In the genomic region with DNA sequence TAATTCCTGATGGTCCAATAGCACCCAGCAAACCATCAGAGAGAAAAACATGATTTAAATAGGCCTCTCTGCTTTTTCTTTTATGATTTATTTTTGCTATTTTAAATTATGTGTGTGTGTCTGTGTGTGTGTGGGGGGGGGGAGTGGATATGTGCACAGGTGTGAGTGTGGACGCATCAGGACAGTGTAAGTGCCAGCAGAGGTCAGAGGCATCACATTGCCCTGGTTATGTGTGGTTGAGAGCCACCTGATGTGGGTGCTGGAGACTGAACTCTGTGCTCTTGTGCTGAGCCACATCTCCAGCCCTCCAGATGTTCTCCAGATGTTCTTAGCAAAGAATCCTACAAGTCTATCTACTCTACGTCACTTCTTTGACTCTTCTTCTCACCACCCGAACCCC, we compare ENCODE assay signal across 21 mouse cellular contexts. TPM values are rescaled to one million over a fixed set of nuclear protein-coding genes. Genes with fewer than 3 reads are reported as not detected.
DNase-seq lines count a peak whose midpoint lies in the region; ATAC-seq lines count a peak whose summit lies in the region.
"Had no signal": no experiment of that assay in that cellular context is flagged by ENCODE, and none has a peak within 500 bp of the region (broad histone marks: within the 10 kb centered on the region; RNA-seq: fewer than 3 reads in every experiment).

No protein-coding gene starts in this region.

- H3K9me3 ChIP-seq in forebrain, embryonic 12.5 days, result peaks cover 13% of the 10 kb centered on the region
- peaks cover 3% of the 10 kb centered on the region; the same call in 1 of the 2 replicates for H3K9me3 ChIP-seq in forebrain, embryonic 11.5 days (ENCODE audit: control insufficient read depth, low read length)
- peaks cover 17% of the 10 kb centered on the region for H3K9me3 ChIP-seq in kidney, embryonic 16.5 days (ENCODE audit: low read length)
- H3K9me3 ChIP-seq in limb, embryonic 13.5 days, result peaks cover 16% of the 10 kb centered on the region
- no peaks in the 10 kb centered on the region for H3K9me3 ChIP-seq in midbrain, embryonic 16.5 days (replicated peaks; ENCODE audit: control insufficient read depth, low read length, poor library complexity, severe bottlenecking)
- H3K9me3 ChIP-seq: heart, embryonic 15.5 days; liver, embryonic 12.5 days; lung, embryonic 15.5 days; stomach, embryonic 15.5 days had no signal

- intact Hi-C loops in left cerebral cortex, postnatal 14 days (cut with DNase I), result no loop called here

- 0 out of 2 replicates have a peak overlapping the region, but pooled peaks have one; percentile 86 for H3K27ac ChIP-seq in forebrain, embryonic 12.5 days
- H3K27ac ChIP-seq in forebrain, embryonic 11.5 days (ENCODE audit: low read depth, low read length), result no peak overlapping the region
- H3K27ac ChIP-seq in kidney, embryonic 16.5 days (ENCODE audit: low read length), result no peak overlapping the region
- peak overlapping the region; percentile 88; the same call in 1 of the 2 replicates for H3K27ac ChIP-seq in limb, embryonic 13.5 days
- H3K27ac ChIP-seq in midbrain, embryonic 16.5 days (ENCODE audit: low read length), result no peak overlapping the region
- H3K27ac ChIP-seq: heart, adult 2 months; heart, embryonic 15.5 days; liver, embryonic 12.5 days; lung, embryonic 15.5 days; stomach, embryonic 15.5 days had no signal

- H3K4me3 ChIP-seq in forebrain, embryonic 12.5 days (replicated peaks), result no peak overlapping the region
- H3K4me3 ChIP-seq in forebrain, embryonic 11.5 days (ENCODE audit: low read depth, low read length), result no peak overlapping the region
- no peak overlapping the region for H3K4me3 ChIP-seq in kidney, embryonic 16.5 days (ENCODE audit: low read length)
- H3K4me3 ChIP-seq in limb, embryonic 13.5 days, result no peak overlapping the region
- H3K4me3 ChIP-seq in midbrain, embryonic 16.5 days (ENCODE audit: low read depth, low read length), result no peak overlapping the region
- H3K4me3 ChIP-seq: heart, adult 2 months; myocyte had no signal

- peaks cover 44% of the 10 kb centered on the region for H3K27me3 ChIP-seq in forebrain, embryonic 12.5 days
- H3K27me3 ChIP-seq in forebrain, embryonic 11.5 days (ENCODE audit: control insufficient read depth, insufficient read depth, low read length), result peaks cover 7% of the 10 kb centered on the region
- no peaks in the 10 kb centered on the region for H3K27me3 ChIP-seq in kidney, embryonic 16.5 days (ENCODE audit: insufficient read depth, low read length)
- H3K27me3 ChIP-seq in limb, embryonic 13.5 days, result no peaks in the 10 kb centered on the region
- H3K27me3 ChIP-seq in midbrain, embryonic 16.5 days (ENCODE audit: control insufficient read depth, insufficient read depth, low read depth, low read length), result no peaks in the 10 kb centered on the region
- H3K27me3 ChIP-seq: CH12.LX; heart, embryonic 15.5 days; stomach, embryonic 15.5 days had no signal

- no peak overlapping the region for H3K4me2 ChIP-seq in forebrain, embryonic 12.5 days
- H3K4me2 ChIP-seq in forebrain, embryonic 11.5 days (ENCODE audit: low read depth, low read length, severe bottlenecking), result no peak overlapping the region
- H3K4me2 ChIP-seq in kidney, embryonic 16.5 days (replicated peaks; ENCODE audit: low read depth, low read length), result no peak overlapping the region
- no peak overlapping the region for H3K4me2 ChIP-seq in limb, embryonic 13.5 days (replicated peaks)
- H3K4me2 ChIP-seq in midbrain, embryonic 16.5 days (ENCODE audit: low read length), result no peak overlapping the region

- H3K9ac ChIP-seq in forebrain, embryonic 12.5 days, result no peak overlapping the region
- H3K9ac ChIP-seq in forebrain, embryonic 11.5 days (ENCODE audit: low read length), result no peak overlapping the region
- no peak overlapping the region for H3K9ac ChIP-seq in kidney, embryonic 16.5 days (replicated peaks; ENCODE audit: low read length)
- no peak overlapping the region for H3K9ac ChIP-seq in limb, embryonic 13.5 days
- H3K9ac ChIP-seq in midbrain, embryonic 16.5 days (ENCODE audit: low read depth, low read length), result no peak overlapping the region
- H3K9ac ChIP-seq: liver, embryonic 12.5 days; lung, embryonic 15.5 days; stomach, embryonic 15.5 days had no signal

- H3K36me3 ChIP-seq in forebrain, embryonic 12.5 days (replicated peaks), result no peaks in the 10 kb centered on the region
- no peaks in the 10 kb centered on the region for H3K36me3 ChIP-seq in forebrain, embryonic 11.5 days (ENCODE audit: control insufficient read depth, insufficient read depth, low read length)
- H3K36me3 ChIP-seq in kidney, embryonic 16.5 days (ENCODE audit: insufficient read depth, low read length), result no peaks in the 10 kb centered on the region
- no peaks in the 10 kb centered on the region for H3K36me3 ChIP-seq in limb, embryonic 13.5 days
- H3K36me3 ChIP-seq in midbrain, embryonic 16.5 days (ENCODE audit: control insufficient read depth, insufficient read depth, low read length), result no peaks in the 10 kb centered on the region
- H3K36me3 ChIP-seq: heart, embryonic 15.5 days; liver, embryonic 12.5 days; lung, embryonic 15.5 days; stomach, embryonic 15.5 days had no signal

- WGBS in forebrain, embryonic 12.5 days, result 81% methylated on average over 3 of the region's 3 CpGs
- WGBS in forebrain, embryonic 11.5 days, result 81% methylated on average over 3 of the region's 3 CpGs
- WGBS in kidney, embryonic 16.5 days, result 74% methylated on average over 3 of the region's 3 CpGs
- WGBS in limb, embryonic 13.5 days, result 56% methylated on average over 3 of the region's 3 CpGs
- 79% methylated on average over 3 of the region's 3 CpGs for WGBS in midbrain, embryonic 16.5 days

- no peak for ATAC-seq in forebrain, embryonic 12.5 days (ENCODE audit: low FRiP score)
- ATAC-seq in forebrain, embryonic 11.5 days (replicated peaks; ENCODE audit: low FRiP score), result no peak
- peak; percentile 49; the same call in 1 of the 2 replicates for ATAC-seq in kidney, embryonic 16.5 days (ENCODE audit: low FRiP score, low TSS enrichment)
- no peak for ATAC-seq in limb, embryonic 13.5 days (ENCODE audit: low FRiP score, low read depth)
- ATAC-seq in midbrain, embryonic 16.5 days, result peak; percentile 32; the same call in 1 of the 2 replicates
- ATAC-seq: liver, embryonic 12.5 days had no signal

- peaks cover 25% of the 10 kb centered on the region for H3K4me1 ChIP-seq in forebrain, embryonic 12.5 days
- H3K4me1 ChIP-seq in forebrain, embryonic 11.5 days (replicated peaks; ENCODE audit: control insufficient read depth, insufficient read depth, low read length), result peaks cover 17% of the 10 kb centered on the region
- peaks cover 18% of the 10 kb centered on the region for H3K4me1 ChIP-seq in kidney, embryonic 16.5 days (ENCODE audit: insufficient read depth, low read length)
- peaks cover 25% of the 10 kb centered on the region for H3K4me1 ChIP-seq in limb, embryonic 13.5 days
- peaks cover 15% of the 10 kb centered on the region for H3K4me1 ChIP-seq in midbrain, embryonic 16.5 days (ENCODE audit: control insufficient read depth, insufficient read depth, low read length)
- H3K4me1 ChIP-seq: liver, embryonic 12.5 days; lung, embryonic 15.5 days had no signal

- DNase-seq in forebrain, embryonic 11.5 days (ENCODE audit: low spot score), result no peak
- no peak for DNase-seq in kidney, postnatal 25 days
- DNase-seq in left cerebral cortex, postnatal 14 days (ENCODE audit: low spot score in 2 of 2), result no peak
- DNase-seq in urinary bladder, postnatal 10 days (ENCODE audit: low spot score), result no peak
- DNase-seq: adrenal gland, adult 2 months; cerebellum, adult 11 months; cerebellum, postnatal 14 days; embryo, embryonic 11 days; heart, adult 2 months; kidney, adult 2 months had no signal

RNA-seq across cellular contexts. Expression of a gene that starts 28.9 kb away (rescaled TPM):
- polyA plus RNA-seq in forebrain, embryonic 12.5 days (2016; fragmentation: Nextera tagmentation; extraction: Ambion mirVana), result 140 and 153 TPM in 2 replicates
- 185 and 192 TPM in 2 replicates for polyA plus RNA-seq in forebrain, embryonic 11.5 days (2014; fragmentation: Nextera tagmentation; extraction: Ambion mirVana)
- polyA plus RNA-seq in kidney, embryonic 16.5 days (2015; fragmentation: Nextera tagmentation; extraction: Ambion mirVana), result 55.0 and 58.4 TPM in 2 replicates
- polyA plus RNA-seq in limb, embryonic 13.5 days (2015; fragmentation: Nextera tagmentation; extraction: Ambion mirVana), result 264 and 265 TPM in 2 replicates
- 9.2 and 10.1 TPM in 2 replicates for polyA plus RNA-seq in midbrain, embryonic 16.5 days (2015; fragmentation: Nextera tagmentation; extraction: Ambion mirVana)
- total RNA-seq in left cerebral cortex, postnatal 14 days (2021), result 10 to 100 TPM in 1 of 2 experiments, 1 to 10 TPM in 1; 9.1 to 11.2 TPM
- total RNA-seq: CH12.LX; megakaryocyte progenitor cell, adult 5-6 weeks had no signal

Comparison
In these comparisons a context has a peak if more than half of its experiments do, and no peak if none do; other contexts are left out.
1. H3K27ac ChIP-seq: peak in forebrain, embryonic 12.5 days (single experiment) and limb, embryonic 13.5 days (single experiment); none in forebrain, embryonic 11.5 days (single experiment), kidney, embryonic 16.5 days (single experiment) and midbrain, embryonic 16.5 days (single experiment).
2. ATAC-seq: peak in kidney, embryonic 16.5 days (single experiment) and midbrain, embryonic 16.5 days (single experiment); none in forebrain, embryonic 12.5 days (single experiment), forebrain, embryonic 11.5 days (single experiment) and limb, embryonic 13.5 days (single experiment).